Comparison of ENCODE assay signal across 13 mouse cellular contexts in genomic region chr15:99713569-99713968, GRCm38 (mm10). TPM values are rescaled to one million over a fixed set of nuclear protein-coding genes. Genes with fewer than 3 reads are reported as not detected.
A peak's percentile ranks its signal among the peaks of the same experiment; 100 is the strongest.
DNase-seq lines count a peak whose midpoint lies in the region; ATAC-seq lines count a peak whose summit lies in the region.
"Had no signal": no experiment of that assay in that cellular context is flagged by ENCODE, and none has a peak within 500 bp of the region (broad histone marks: within the 10 kb centered on the region; RNA-seq: fewer than 3 reads in every experiment).

No protein-coding gene starts in this region.

- peak; percentile 43 for DNase-seq in adrenal gland, adult 2 months
- no peak for DNase-seq in adrenal gland, adult 8-10 months
- DNase-seq in heart, adult 18-20 months = no peak
- no peak for DNase-seq in midbrain, embryonic 14.5 days
- no peak for DNase-seq in urinary bladder, postnatal 14 days (ENCODE audit: low spot score)
- no peak for DNase-seq in urinary bladder, postnatal 10 days (ENCODE audit: low spot score)
- DNase-seq: thymus, postnatal 25 days had no signal

- peaks cover 62% of the 10 kb centered on the region for H3K36me3 ChIP-seq in heart, embryonic 14.5 days (ENCODE audit: control insufficient read depth, insufficient read depth, low read length)
- H3K36me3 ChIP-seq in midbrain, embryonic 14.5 days (ENCODE audit: control insufficient read depth, insufficient read depth, low read length) = peaks cover 79% of the 10 kb centered on the region

- peaks cover 13 to 22% of the 10 kb centered on the region in 2 experiments for H3K4me1 ChIP-seq in heart, embryonic 14.5 days (ENCODE audit: control insufficient read depth in 2 of 2, insufficient read depth in 2 of 2, low read length in 2 of 2)
- H3K4me1 ChIP-seq in brown adipose tissue, adult 24 weeks (ENCODE audit: control insufficient read depth, insufficient read depth, insufficient read length, low read length) = peaks cover 2% of the 10 kb centered on the region; the same call in 1 of the 2 replicates
- no peaks in the 10 kb centered on the region for H3K4me1 ChIP-seq in midbrain, embryonic 14.5 days (ENCODE audit: control insufficient read depth, insufficient read depth, low read length)

- no peaks in the 10 kb centered on the region for H3K27me3 ChIP-seq in heart, embryonic 14.5 days (ENCODE audit: control insufficient read depth, insufficient read depth, low read length)
- H3K27me3 ChIP-seq in midbrain, embryonic 14.5 days (ENCODE audit: control insufficient read depth, insufficient read depth, low read length) = no peaks in the 10 kb centered on the region
- H3K27me3 ChIP-seq: limb, embryonic 13.5 days had no signal

- H3K27ac ChIP-seq in heart, embryonic 14.5 days (replicated peaks in 1 of 2; ENCODE audit: control insufficient read depth in 1 of 2, insufficient read depth in 1 of 2, low read depth in 2 of 2, low read length in 2 of 2) = peak overlapping the region; percentile 67 to 86
- peak overlapping the region; percentile 93 for H3K27ac ChIP-seq in brown adipose tissue, adult 24 weeks (replicated peaks; ENCODE audit: low read depth, low read length)
- peak overlapping the region; percentile 46; the same call in 1 of the 2 replicates for H3K27ac ChIP-seq in midbrain, embryonic 14.5 days (replicated peaks; ENCODE audit: low read depth, low read length)
- H3K27ac ChIP-seq: embryonic facial prominence, embryonic 10.5 days had no signal

- no peak overlapping the region for H3K4me2 ChIP-seq in heart, embryonic 14.5 days (ENCODE audit: low read length)
- no peak overlapping the region for H3K4me2 ChIP-seq in midbrain, embryonic 14.5 days (ENCODE audit: low read length)
- H3K4me2 ChIP-seq: limb, embryonic 13.5 days had no signal

- WGBS in heart, embryonic 14.5 days = 65% methylated on average over 3 of the region's 3 CpGs
- WGBS in midbrain, embryonic 14.5 days = 76% methylated on average over 3 of the region's 3 CpGs

- no peak overlapping the region for H3K4me3 ChIP-seq in heart, embryonic 14.5 days (ENCODE audit: control insufficient read depth in 1 of 2, insufficient read depth in 1 of 2, low read depth in 1 of 2, low read length in 2 of 2)
- no peak overlapping the region for H3K4me3 ChIP-seq in brown adipose tissue, adult 24 weeks (ENCODE audit: insufficient read depth, low read depth, low read length)
- H3K4me3 ChIP-seq in midbrain, embryonic 14.5 days (replicated peaks; ENCODE audit: low read depth, low read length) = no peak overlapping the region
- H3K4me3 ChIP-seq: embryonic facial prominence, embryonic 10.5 days; limb, embryonic 13.5 days had no signal

- no peaks in the 10 kb centered on the region for H3K9me3 ChIP-seq in heart, embryonic 14.5 days (ENCODE audit: control insufficient read depth, low read length)
- no peaks in the 10 kb centered on the region for H3K9me3 ChIP-seq in midbrain, embryonic 14.5 days (ENCODE audit: control insufficient read depth, low read length)
- H3K9me3 ChIP-seq: embryonic facial prominence, embryonic 10.5 days; limb, embryonic 13.5 days had no signal

- no peak for ATAC-seq in heart, embryonic 14.5 days (ENCODE audit: insufficient number of reproducible peaks, insufficient read depth, low FRiP score, low read depth)
- no peak for ATAC-seq in midbrain, embryonic 14.5 days (ENCODE audit: low FRiP score, low TSS enrichment)

- H3K9ac ChIP-seq in heart, embryonic 14.5 days (ENCODE audit: low read length) = peak overlapping the region; percentile 54; the same call in 1 of the 2 replicates
- H3K9ac ChIP-seq in midbrain, embryonic 14.5 days (replicated peaks; ENCODE audit: low read length) = no peak overlapping the region
- H3K9ac ChIP-seq: limb, embryonic 13.5 days had no signal

RNA-seq across cellular contexts. Expression of gene Gpd1, which starts 3.7 kb away (rescaled TPM):
- total RNA-seq in adrenal gland, adult 2 months (2021) = 1,000 to 10,000 TPM; 1,060 to 1,239 TPM
- 708 and 828 TPM in 2 replicates for polyA plus RNA-seq in adrenal gland, adult 2 months (2012; rRNA removed)
- total RNA-seq in adrenal gland, adult 8-10 months (2022) = 100 to 1,000 TPM; 189 to 666 (median 461) TPM
- polyA plus RNA-seq in heart, embryonic 14.5 days (2014; fragmentation: Nextera tagmentation; extraction: Ambion mirVana) = 0.80 and 1.1 TPM in 2 replicates
- 100 to 1,000 TPM in 1 of 2 experiments, 10 to 100 TPM in 1; 53.9 to 160 TPM for total RNA-seq in heart, adult 18-20 months (2021)
- polyA plus RNA-seq in brown adipose tissue, adult 24 weeks (2012; ENCODE audit: insufficient read depth, insufficient read length, missing spikeins) = 4,943 and 5,428 TPM in 2 replicates
- 0.92 and 1.7 TPM in 2 replicates for polyA plus RNA-seq in midbrain, embryonic 14.5 days (2014; fragmentation: Nextera tagmentation; extraction: Ambion mirVana)

RNA-seq across cellular contexts. Expression of gene Gm17349, which starts 8.3 kb away (rescaled TPM):
- 10 to 100 TPM; 22.1 to 33.4 TPM for total RNA-seq in adrenal gland, adult 2 months (2021)
- polyA plus RNA-seq in adrenal gland, adult 2 months (2012; rRNA removed) = 111 and 156 TPM in 2 replicates
- 10 to 100 TPM; 30.4 to 55.2 (median 34.8) TPM for total RNA-seq in adrenal gland, adult 8-10 months (2022)
- polyA plus RNA-seq in heart, embryonic 14.5 days (2014; fragmentation: Nextera tagmentation; extraction: Ambion mirVana) = not detected in 2 replicates
- total RNA-seq in heart, adult 18-20 months (2021) = 1 to 10 TPM; 2.4 to 4.3 TPM
- polyA plus RNA-seq in brown adipose tissue, adult 24 weeks (2012; ENCODE audit: insufficient read depth, insufficient read length, missing spikeins) = not detected in 2 replicates
- polyA plus RNA-seq in midbrain, embryonic 14.5 days (2014; fragmentation: Nextera tagmentation; extraction: Ambion mirVana) = not detected in 2 replicates
- polyA plus RNA-seq: embryonic facial prominence, embryonic 10.5 days; kidney, embryonic 14.5 days; limb, embryonic 13.5 days; lung, embryonic 16.5 days had no signal

RNA-seq across cellular contexts. Expression of gene Smarcd1, which starts 11.6 kb away (rescaled TPM):
- total RNA-seq in adrenal gland, adult 2 months (2021) = 10 to 100 TPM; 37.6 to 53.6 TPM
- 74.6 and 76.9 TPM in 2 replicates for polyA plus RNA-seq in adrenal gland, adult 2 months (2012; rRNA removed)
- 10 to 100 TPM; 45.2 to 90.5 (median 62.8) TPM for total RNA-seq in adrenal gland, adult 8-10 months (2022)
- polyA plus RNA-seq in heart, embryonic 14.5 days (2014; fragmentation: Nextera tagmentation; extraction: Ambion mirVana) = 24.7 and 27.4 TPM in 2 replicates
- 10 to 100 TPM; 18.6 to 19.0 TPM for total RNA-seq in heart, adult 18-20 months (2021)
- 14.9 and 17.4 TPM in 2 replicates for polyA plus RNA-seq in brown adipose tissue, adult 24 weeks (2012; ENCODE audit: insufficient read depth, insufficient read length, missing spikeins)
- polyA plus RNA-seq in midbrain, embryonic 14.5 days (2014; fragmentation: Nextera tagmentation; extraction: Ambion mirVana) = 127 and 136 TPM in 2 replicates

RNA-seq across cellular contexts. Expression of gene Cox14, which starts 11.8 kb away (rescaled TPM):
- total RNA-seq in adrenal gland, adult 2 months (2021) = 100 to 1,000 TPM; 202 to 243 TPM
- 685 and 754 TPM in 2 replicates for polyA plus RNA-seq in adrenal gland, adult 2 months (2012; rRNA removed)
- 100 to 1,000 TPM; 200 to 304 (median 253) TPM for total RNA-seq in adrenal gland, adult 8-10 months (2022)
- polyA plus RNA-seq in heart, embryonic 14.5 days (2014; fragmentation: Nextera tagmentation; extraction: Ambion mirVana) = 230 and 237 TPM in 2 replicates
- 100 to 1,000 TPM; 238 to 271 TPM for total RNA-seq in heart, adult 18-20 months (2021)
- 189 and 242 TPM in 2 replicates for polyA plus RNA-seq in brown adipose tissue, adult 24 weeks (2012; ENCODE audit: insufficient read depth, insufficient read length, missing spikeins)
- polyA plus RNA-seq in midbrain, embryonic 14.5 days (2014; fragmentation: Nextera tagmentation; extraction: Ambion mirVana) = 168 and 206 TPM in 2 replicates

RNA-seq across cellular contexts. Expression of gene Asic1, which starts 43.4 kb away (rescaled TPM):
- under 1 TPM; 0.59 to 0.72 TPM for total RNA-seq in adrenal gland, adult 2 months (2021)
- polyA plus RNA-seq in adrenal gland, adult 2 months (2012; rRNA removed) = 0.37 and 0.71 TPM in 2 replicates
- 1 to 10 TPM; 1.4 to 2.5 (median 1.8) TPM for total RNA-seq in adrenal gland, adult 8-10 months (2022)
- polyA plus RNA-seq in heart, embryonic 14.5 days (2014; fragmentation: Nextera tagmentation; extraction: Ambion mirVana) = 1.1 and 1.2 TPM in 2 replicates
- under 1 TPM in 1 of 2 experiments, not detected in 1; 0.49 TPM for total RNA-seq in heart, adult 18-20 months (2021)
- not detected in 2 replicates for polyA plus RNA-seq in brown adipose tissue, adult 24 weeks (2012; ENCODE audit: insufficient read depth, insufficient read length, missing spikeins)
- 51.9 and 53.5 TPM in 2 replicates for polyA plus RNA-seq in midbrain, embryonic 14.5 days (2014; fragmentation: Nextera tagmentation; extraction: Ambion mirVana)

Comparison
In these comparisons a context has a peak if more than half of its experiments do, and no peak if none do; other contexts are left out.
1. RNA of gene Gpd1, which starts 3.7 kb away (polyA plus RNA-seq): 4,943 to 5,428 TPM in brown adipose tissue, adult 24 weeks and 708 to 828 TPM in adrenal gland, adult 2 months; 0.80 to 1.1 TPM in heart, embryonic 14.5 days and 0.92 to 1.7 TPM in midbrain, embryonic 14.5 days; every median in the first group is over 100 times any median in the second.
2. RNA of gene Gm17349, which starts 8.3 kb away (polyA plus RNA-seq): 111 to 156 TPM in adrenal gland, adult 2 months; not detected in heart, embryonic 14.5 days, not detected in brown adipose tissue, adult 24 weeks and not detected in midbrain, embryonic 14.5 days; every median in the first group is over 10 times any median in the second.
3. Peak in every context shown above with its lines, with median percentiles within 50 percentile points of each other: H3K27ac ChIP-seq.